Mouse (Mus musculus): ENCODE data around the gene Rnh1.

- TF ChIP-seq CTCF (IDR thresholded peaks at IDR 0.05; ENCODE audit: low read depth, low read length) (no peak), POLR2A (IDR thresholded peaks at IDR 0.05; ENCODE audit: extremely low read depth, insufficient read depth, low read length) (no peak)
Observed at GRCm38 (mm10) chr7:141155362-141155761, 17.3 kb downstream of the Rnh1 start.

All from liver, adult 2 months (tissue).